Mouse (Mus musculus) midbrain, embryonic 16.5 days (tissue): Measurements from ENCODE around the gene Gm10644. TPM values are rescaled to one million over a fixed set of nuclear protein-coding genes. Genes with fewer than 3 reads are reported as not detected.

Source experiments
- ATAC-seq: fragments of 200-750 bp; cut with Nextera tagmentation; 2 replicates; pipeline ENCODE4 v1.8.0; 2017; ENCODE audit warnings: moderate TSS enrichment
- H3K27ac ChIP-seq: fragments of 300-500 bp; sonication (generic); 2 replicates; pipeline ENCODE4 v1.5.1; 2014; ENCODE audit warnings: mild to moderate bottlenecking, low read length, mixed read lengths
- H3K27me3 ChIP-seq: fragments of 300-500 bp; sonication (generic); 2 replicates; pipeline ENCODE4 v1.6.1; 2014; ENCODE audit warnings: low read depth, low read length, mixed read lengths; ENCODE audit not compliant: control insufficient read depth, insufficient read depth
- H3K36me3 ChIP-seq: fragments of 300-500 bp; sonication (generic); 2 replicates; pipeline ENCODE4 v1.6.1; 2014; ENCODE audit warnings: mild to moderate bottlenecking, low read length, moderate library complexity, mixed read lengths; ENCODE audit not compliant: control insufficient read depth, insufficient read depth
- H3K4me1 ChIP-seq: fragments of 300-500 bp; sonication (generic); 2 replicates; pipeline ENCODE4 v1.6.1; 2014; ENCODE audit warnings: mild to moderate bottlenecking, low read length, mixed read lengths; ENCODE audit not compliant: control insufficient read depth, insufficient read depth
- H3K4me2 ChIP-seq: fragments of 300-500 bp; sonication (generic); 2 replicates; pipeline ENCODE4 v1.6.1; 2014; ENCODE audit warnings: mild to moderate bottlenecking, low read length, mixed read lengths
- H3K4me3 ChIP-seq: fragments of 300-500 bp; sonication (generic); 2 replicates; pipeline ENCODE4 v1.5.1; 2014; ENCODE audit warnings: low read depth, mild to moderate bottlenecking, low read length, moderate library complexity, mixed read lengths
- H3K9ac ChIP-seq: fragments of 300-500 bp; sonication (generic); 2 replicates; pipeline ENCODE4 v1.6.1; 2014; ENCODE audit warnings: low read depth, low read length, mixed read lengths
- H3K9me3 ChIP-seq: fragments of 300-500 bp; sonication (generic); replicated peaks from 2 replicates; pipeline ENCODE4 v1.6.1; 2014; ENCODE audit warnings: mild to moderate bottlenecking, low read length, mixed read lengths; ENCODE audit not compliant: control insufficient read depth, poor library complexity, severe bottlenecking
- WGBS: fragments of 180-500 bp; shearing (Covaris S2); extraction: QIAGEN DNeasy Blood & Tissue Kit; methylation state at CpG from one replicate; pipeline ENCODE4 v1.1.7; 2014; 5-methylcytosine and 5-hydroxymethylcytosine counted together
- polyA plus RNA-seq: library from polyadenylated mRNA; unstranded; fragments of >200 nt; fragmentation: Nextera tagmentation; extraction: Ambion mirVana; gene quantifications from 2 replicates; pipeline ENCODE4 v1.2.1, GENCODE M21; 2015

Gm10644 gene
- polyA plus RNA-seq, 1 experiment from 2014 or later: 0.69 TPM

- Histone ChIP-seq H3K4me1 (peaks cover 40% of the 10 kb centered on the region), H3K9ac (peak within 1 kb of the TSS; percentile 98), H3K4me2 (peak within 1 kb of the TSS; percentile 93), H3K27me3 (no peaks in the 10 kb centered on the region), H3K4me3 (peak within 1 kb of the TSS; percentile 98), H3K27ac (peak within 1 kb of the TSS; percentile 99), H3K9me3 (no peaks in the 10 kb centered on the region), H3K36me3 (no peaks in the 10 kb centered on the region)
- peak; percentile 92 for ATAC-seq
- under 1% methylated on average over 57 of the region's 70 CpGs for WGBS
Observed at GRCm38 (mm10) chr8:83899363-83900252, 55.4 kb downstream of the Gm10644 start, which contains the start of gene Adgrl1. Gene Adgrl1, plus strand, starts transcription at chr8:83900105.

- peak overlapping the region; percentile 93 for H3K4me2 ChIP-seq
- peak; percentile 44 for ATAC-seq
Observed at GRCm38 (mm10) chr8:83898985-83899362, 56.0 kb downstream of the Gm10644 start.

GRCm38 (mm10) chr8:83898456-83898855 is 56.5 kb downstream of the Gm10644 start:
- no peak for ATAC-seq
- 2% methylated on average over 10 of the region's 10 CpGs for WGBS
- Histone ChIP-seq H3K27me3 (0 out of 2 replicates have a peak, but pooled peaks cover 4% of the 10 kb centered on the region), H3K9ac (peak overlapping the region; percentile 63), H3K36me3 (no peaks in the 10 kb centered on the region), H3K9me3 (no peaks in the 10 kb centered on the region), H3K4me2 (peak overlapping the region; percentile 93), H3K27ac (peak overlapping the region; percentile 99), H3K4me1 (peaks cover 31% of the 10 kb centered on the region), H3K4me3 (peak overlapping the region; percentile 98)

More at GRCm38 (mm10) chr8:83898985-83899362, 56.0 kb downstream of the Gm10644 start:
- H3K27me3 ChIP-seq: 0 out of 2 replicates have a peak, but pooled peaks cover 4% of the 10 kb centered on the region
- H3K4me3 ChIP-seq: peak overlapping the region; percentile 98
- peaks cover 36% of the 10 kb centered on the region for H3K4me1 ChIP-seq
- H3K36me3 ChIP-seq: no peaks in the 10 kb centered on the region
- under 1% methylated on average over 13 of the region's 13 CpGs for WGBS
- peak overlapping the region; percentile 99 for H3K27ac ChIP-seq
- no peaks in the 10 kb centered on the region for H3K9me3 ChIP-seq
- peak overlapping the region; percentile 63 for H3K9ac ChIP-seq

GRCm38 (mm10) chr8:83897211-83897610 is 57.8 kb downstream of the Gm10644 start:
- no peak for ATAC-seq
- Histone ChIP-seq H3K27ac (peak overlapping the region; percentile 50), H3K4me1 (peaks cover 19% of the 10 kb centered on the region), H3K36me3 (no peaks in the 10 kb centered on the region), H3K4me2 (peak overlapping the region; percentile 93), H3K9ac (peak overlapping the region; percentile 56), H3K4me3 (peak overlapping the region; percentile 35), H3K9me3 (no peaks in the 10 kb centered on the region), H3K27me3 (0 out of 2 replicates have a peak, but pooled peaks cover 4% of the 10 kb centered on the region)
- under 1% methylated on average over 26 of the region's 26 CpGs for WGBS

GRCm38 (mm10) chr8:83896461-83896860 is 58.5 kb downstream of the Gm10644 start:
- Histone ChIP-seq H3K4me1 (peaks cover 15% of the 10 kb centered on the region), H3K4me3 (no peak overlapping the region), H3K27me3 (0 out of 2 replicates have a peak, but pooled peaks cover 4% of the 10 kb centered on the region), H3K4me2 (no peak overlapping the region), H3K9me3 (no peaks in the 10 kb centered on the region), H3K9ac (no peak overlapping the region), H3K36me3 (no peaks in the 10 kb centered on the region), H3K27ac (no peak overlapping the region)
- 84% methylated on average over 7 of the region's 7 CpGs for WGBS
- ATAC-seq: no peak

GRCm38 (mm10) chr8:83895894-83896293 is 59.1 kb downstream of the Gm10644 start:
- no peak overlapping the region for H3K27ac ChIP-seq
- 0 out of 2 replicates have a peak, but pooled peaks cover 4% of the 10 kb centered on the region for H3K27me3 ChIP-seq

GRCm38 (mm10) chr8:83893915-83894314 is 61.1 kb downstream of the Gm10644 start:
- 1% methylated on average over 5 of the region's 5 CpGs for WGBS
- Histone ChIP-seq H3K4me3 (no peak overlapping the region), H3K4me1 (peaks cover 15% of the 10 kb centered on the region), H3K9ac (no peak overlapping the region), H3K27me3 (0 out of 2 replicates have a peak, but pooled peaks cover 4% of the 10 kb centered on the region), H3K36me3 (no peaks in the 10 kb centered on the region), H3K9me3 (no peaks in the 10 kb centered on the region), H3K27ac (no peak overlapping the region), H3K4me2 (no peak overlapping the region)
- no peak for ATAC-seq

More at GRCm38 (mm10) chr8:83895894-83896293, 59.1 kb downstream of the Gm10644 start:
- WGBS: 5% methylated on average over 5 of the region's 5 CpGs
- no peak overlapping the region for H3K4me2 ChIP-seq
- H3K36me3 ChIP-seq: no peaks in the 10 kb centered on the region
- ATAC-seq: no peak
- peaks cover 15% of the 10 kb centered on the region for H3K4me1 ChIP-seq
- no peak overlapping the region for H3K9ac ChIP-seq
- no peak overlapping the region for H3K4me3 ChIP-seq
- no peaks in the 10 kb centered on the region for H3K9me3 ChIP-seq

GRCm38 (mm10) chr8:83892061-83892460 is 62.9 kb downstream of the Gm10644 start:
- H3K9ac ChIP-seq: no peak overlapping the region
- no peak overlapping the region for H3K27ac ChIP-seq
- no peaks in the 10 kb centered on the region for H3K9me3 ChIP-seq
- no peak overlapping the region for H3K4me2 ChIP-seq
- 62% methylated on average over 4 of the region's 4 CpGs for WGBS
- no peak for ATAC-seq
- H3K4me1 ChIP-seq: peaks cover under 1% of the 10 kb centered on the region; the same call in 1 of the 2 replicates
- H3K27me3 ChIP-seq: 0 out of 2 replicates have a peak, but pooled peaks cover 4% of the 10 kb centered on the region
- no peak overlapping the region for H3K4me3 ChIP-seq
- no peaks in the 10 kb centered on the region for H3K36me3 ChIP-seq

GRCm38 (mm10) chr8:83888409-83888808 is 66.6 kb downstream of the Gm10644 start:
- no peaks in the 10 kb centered on the region for H3K27me3 ChIP-seq
- no peak overlapping the region for H3K27ac ChIP-seq
- 70% methylated on average over 2 of the region's 2 CpGs for WGBS
- no peak overlapping the region for H3K4me3 ChIP-seq
- no peaks in the 10 kb centered on the region for H3K36me3 ChIP-seq
- H3K4me2 ChIP-seq: no peak overlapping the region
- H3K9me3 ChIP-seq: no peaks in the 10 kb centered on the region
- no peak for ATAC-seq
- H3K4me1 ChIP-seq: no peaks in the 10 kb centered on the region
- no peak overlapping the region for H3K9ac ChIP-seq
